8 mouse cellular contexts compared by ENCODE assay signal in the genomic region with DNA sequence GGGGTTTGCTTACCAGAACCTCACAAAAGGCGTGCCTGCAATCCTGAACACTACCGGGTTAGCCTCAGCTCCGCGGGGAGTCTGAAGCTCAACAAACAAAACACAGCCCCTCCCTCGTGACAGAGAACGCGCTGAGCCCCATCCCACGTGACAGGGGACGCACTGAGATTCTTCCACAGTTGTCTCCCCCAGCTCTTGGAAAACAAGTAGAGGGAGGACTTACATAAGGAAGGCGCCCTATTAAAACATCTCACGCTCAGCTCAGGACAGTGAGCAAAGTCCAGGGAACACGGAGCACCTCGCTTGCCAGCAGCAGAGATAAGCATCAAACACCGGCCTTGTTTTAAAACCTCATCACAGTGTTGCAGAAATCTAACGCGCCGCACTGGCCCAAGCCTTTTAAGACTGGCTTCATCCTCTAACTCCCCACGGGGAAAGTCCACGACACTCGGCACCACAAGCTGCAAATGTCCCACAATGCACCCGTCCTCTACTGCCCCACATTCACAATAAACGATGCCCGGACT. TPM values are rescaled to one million over a fixed set of nuclear protein-coding genes. Genes with fewer than 3 reads are reported as not detected.
DNase-seq lines count a peak whose midpoint lies in the region; ATAC-seq lines count a peak whose summit lies in the region.

No protein-coding gene starts in this region.

- 26% methylated on average over 23 of the region's 23 CpGs for WGBS in lung, embryonic 15.5 days
- 30% methylated on average over 23 of the region's 23 CpGs for WGBS in heart, embryonic 13.5 days
- WGBS in neural tube, embryonic 15.5 days: 24% methylated on average over 23 of the region's 23 CpGs

- no peaks in the 10 kb centered on the region for H3K27me3 ChIP-seq in lung, embryonic 15.5 days
- no peaks in the 10 kb centered on the region for H3K27me3 ChIP-seq in heart, embryonic 13.5 days (replicated peaks)
- H3K27me3 ChIP-seq in neural tube, embryonic 15.5 days (replicated peaks): no peaks in the 10 kb centered on the region

- no peak for DNase-seq in lung, postnatal 4 days
- peak; percentile 74 for DNase-seq in kidney, postnatal 14 days
- DNase-seq in lung, postnatal 10 days: no peak

- peaks cover 20% of the 10 kb centered on the region for H3K36me3 ChIP-seq in lung, embryonic 15.5 days
- H3K36me3 ChIP-seq in heart, embryonic 13.5 days: peaks cover 39% of the 10 kb centered on the region
- peaks cover 19% of the 10 kb centered on the region for H3K36me3 ChIP-seq in neural tube, embryonic 15.5 days

- no peak for ATAC-seq in lung, embryonic 15.5 days (ENCODE audit: borderline replicate concordance, extremely low read depth, low FRiP score, low TSS enrichment)
- no peak for ATAC-seq in heart, embryonic 13.5 days (ENCODE audit: extremely low read depth, insufficient number of reproducible peaks, low FRiP score, low TSS enrichment)
- ATAC-seq in neural tube, embryonic 15.5 days (ENCODE audit: low FRiP score): no peak
- ATAC-seq in cerebellum, adult (ENCODE audit: insufficient number of reproducible peaks, low FRiP score, low TSS enrichment): no peak
- no peak for ATAC-seq in megakaryocyte, adult 5-6 weeks (ENCODE audit: poor library complexity, severe bottlenecking)

- no peak overlapping the region for H3K27ac ChIP-seq in lung, embryonic 15.5 days
- H3K27ac ChIP-seq in heart, embryonic 13.5 days (replicated peaks): no peak overlapping the region
- no peak overlapping the region for H3K27ac ChIP-seq in neural tube, embryonic 15.5 days (replicated peaks)

- H3K4me1 ChIP-seq in lung, embryonic 15.5 days: peaks cover 6% of the 10 kb centered on the region
- H3K4me1 ChIP-seq in heart, embryonic 13.5 days: peaks cover 28% of the 10 kb centered on the region
- peaks cover 31% of the 10 kb centered on the region for H3K4me1 ChIP-seq in neural tube, embryonic 15.5 days

- H3K4me2 ChIP-seq in lung, embryonic 15.5 days: 0 out of 2 replicates have a peak overlapping the region, but pooled peaks have one; percentile 2
- peak overlapping the region; percentile 60 for H3K4me2 ChIP-seq in heart, embryonic 13.5 days
- H3K4me2 ChIP-seq in neural tube, embryonic 15.5 days: peak overlapping the region; percentile 47

- H3K9ac ChIP-seq in lung, embryonic 15.5 days: no peak overlapping the region
- H3K9ac ChIP-seq in heart, embryonic 13.5 days: peak overlapping the region; percentile 51
- H3K9ac ChIP-seq in neural tube, embryonic 15.5 days (replicated peaks): no peak overlapping the region

- H3K4me3 ChIP-seq in lung, embryonic 15.5 days: no peak overlapping the region
- H3K4me3 ChIP-seq in heart, embryonic 13.5 days: peak overlapping the region; percentile 38
- H3K4me3 ChIP-seq in neural tube, embryonic 15.5 days (replicated peaks): peak overlapping the region; percentile 3; the same call in 1 of the 2 replicates

- H3K9me3 ChIP-seq in lung, embryonic 15.5 days: no peaks in the 10 kb centered on the region
- no peaks in the 10 kb centered on the region for H3K9me3 ChIP-seq in heart, embryonic 13.5 days
- H3K9me3 ChIP-seq in neural tube, embryonic 15.5 days (replicated peaks): no peaks in the 10 kb centered on the region

RNA-seq across cellular contexts. Expression of gene Marc1, which starts 16.1 kb away (rescaled TPM):
- 0.11 and 0.23 TPM in 2 replicates for polyA plus RNA-seq in lung, embryonic 15.5 days (2015; fragmentation: Nextera tagmentation; extraction: Ambion mirVana)
- 0.43 TPM in 1 of 2 replicates, not detected in the other for polyA plus RNA-seq in heart, embryonic 13.5 days (2015; fragmentation: Nextera tagmentation; extraction: Ambion mirVana)
- polyA plus RNA-seq in neural tube, embryonic 15.5 days (2015; fragmentation: Nextera tagmentation; extraction: Ambion mirVana): 0.36 TPM in 1 of 2 replicates, not detected in the other
- 0.62 TPM in 1 of 2 replicates, not detected in the other for total RNA-seq in megakaryocyte, adult 5-6 weeks (2015)
- total RNA-seq in megakaryocyte, adult 5-6 weeks (2017): 0.37 TPM in 1 of 2 replicates, not detected in the other

RNA-seq across cellular contexts. Expression of gene Marc2, which starts 19.0 kb away (rescaled TPM):
- 150 and 160 TPM in 2 replicates for polyA plus RNA-seq in lung, embryonic 15.5 days (2015; fragmentation: Nextera tagmentation; extraction: Ambion mirVana)
- 98.8 and 124 TPM in 2 replicates for polyA plus RNA-seq in heart, embryonic 13.5 days (2015; fragmentation: Nextera tagmentation; extraction: Ambion mirVana)
- 113 and 133 TPM in 2 replicates for polyA plus RNA-seq in neural tube, embryonic 15.5 days (2015; fragmentation: Nextera tagmentation; extraction: Ambion mirVana)
- total RNA-seq in megakaryocyte, adult 5-6 weeks (2015): 141 and 187 TPM in 2 replicates
- 52.3 and 73.3 TPM in 2 replicates for total RNA-seq in megakaryocyte, adult 5-6 weeks (2017)

RNA-seq across cellular contexts. Expression of gene C130074G19Rik, which starts 55.8 kb away (rescaled TPM):
- polyA plus RNA-seq in lung, embryonic 15.5 days (2015; fragmentation: Nextera tagmentation; extraction: Ambion mirVana): 2.7 TPM in 2 replicates
- 0.64 and 0.71 TPM in 2 replicates for polyA plus RNA-seq in heart, embryonic 13.5 days (2015; fragmentation: Nextera tagmentation; extraction: Ambion mirVana)
- polyA plus RNA-seq in neural tube, embryonic 15.5 days (2015; fragmentation: Nextera tagmentation; extraction: Ambion mirVana): 1.0 and 1.3 TPM in 2 replicates
- total RNA-seq in megakaryocyte, adult 5-6 weeks (2015): not detected in 2 replicates
- total RNA-seq in megakaryocyte, adult 5-6 weeks (2017): not detected in 2 replicates

Comparison
In these comparisons a context has a peak if more than half of its experiments do, and no peak if none do; other contexts are left out.
1. H3K4me2 ChIP-seq: peak in every context shown above with its lines; median percentile 60 in heart, embryonic 13.5 days; 47 in neural tube, embryonic 15.5 days; 2 in lung, embryonic 15.5 days.